Mouse (Mus musculus) right cerebral cortex, postnatal 36 days (tissue): ENCODE data around the gene 2610318N02Rik.
"Not testable (repeated sequence)": the region's sequence is repeated elsewhere in the genome, so short reads cannot be mapped to it uniquely, and the experiment has no call there.

Experiments
- DNase-seq, 2 experiments: peaks; one replicate each; pipeline ENCODE4 v3.0.0; 2022; ENCODE audit warnings: low spot score in 2 of 2, mixed read lengths in 1 of 2

2610318N02Rik gene

DNA sequence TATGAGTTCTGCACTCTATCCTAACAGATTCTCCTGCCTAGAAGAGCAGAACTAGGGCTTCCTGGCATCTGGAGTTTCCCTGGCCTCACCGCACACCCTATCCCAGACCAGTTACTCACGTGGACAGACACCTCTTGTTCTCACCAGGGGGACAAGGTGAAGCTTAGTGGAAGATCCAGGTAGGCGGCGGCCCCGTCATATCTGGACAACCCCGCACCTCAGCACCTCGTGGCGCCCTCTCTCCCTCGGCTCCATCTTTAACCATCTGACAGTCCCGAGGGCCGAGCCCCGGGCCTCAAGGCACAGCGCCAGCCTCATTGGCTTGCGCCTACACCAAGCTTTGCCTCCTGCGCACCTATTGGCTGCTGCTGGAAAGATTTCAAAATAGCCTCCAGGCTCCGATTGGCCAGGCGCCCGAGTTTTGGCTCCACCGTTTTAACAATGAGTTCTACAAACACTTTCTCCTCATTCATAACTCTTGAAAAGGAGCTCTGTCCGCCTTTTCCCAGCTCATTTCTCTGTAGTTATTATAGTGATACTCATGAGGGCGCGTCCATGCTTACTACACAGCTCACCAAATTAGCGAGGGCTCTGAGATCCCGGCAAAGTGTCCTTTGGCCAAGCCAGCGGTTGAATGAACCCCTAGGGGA lies at the start of gene 2610318N02Rik:
TSS of gene 2610318N02Rik (minus strand) at position 297 of the 650 bp plus-strand sequence.
- peak; percentile 48 to 63 for DNase-seq

DNA sequence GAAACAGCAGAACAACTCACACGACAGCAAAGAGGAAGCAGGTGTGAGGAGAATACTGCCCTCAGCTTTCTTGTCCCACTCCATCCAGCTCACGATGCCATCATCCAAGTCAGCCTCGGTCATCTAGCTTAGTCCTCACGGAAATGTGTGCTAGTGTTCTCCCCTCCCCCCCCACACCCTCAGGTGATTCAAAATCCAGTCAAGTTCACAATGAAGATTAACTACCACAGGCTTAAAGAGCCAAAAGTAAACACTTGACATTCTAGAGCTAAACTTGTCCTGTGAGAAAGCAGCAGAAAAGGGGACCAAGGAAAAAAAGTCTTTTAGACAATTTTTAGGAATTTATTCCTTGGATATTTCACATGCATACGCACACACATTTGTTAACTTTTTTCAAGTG lies 43.1 kb upstream of the 2610318N02Rik start:
- no peak for DNase-seq

DNA sequence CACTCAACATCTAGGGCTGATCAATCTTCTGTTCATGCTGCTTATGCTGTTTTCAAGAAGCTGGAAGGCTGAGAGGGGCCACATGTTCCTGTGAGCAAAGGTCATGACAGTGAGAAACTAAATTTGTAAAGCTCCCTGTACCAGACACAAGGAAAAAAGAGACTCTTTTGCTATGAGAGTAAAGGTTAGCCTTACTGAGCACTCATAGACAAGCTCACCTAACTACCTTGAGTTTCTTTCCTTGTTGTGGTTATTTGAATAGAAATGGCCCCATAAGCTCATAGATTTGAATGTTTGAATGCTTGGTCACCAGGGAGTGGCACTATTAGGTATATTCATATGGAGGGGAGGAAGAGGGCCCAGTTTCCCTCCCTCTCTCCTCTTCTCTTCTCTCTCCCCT lies 42.2 kb upstream of the 2610318N02Rik start:
- DNase-seq = no peak

DNA sequence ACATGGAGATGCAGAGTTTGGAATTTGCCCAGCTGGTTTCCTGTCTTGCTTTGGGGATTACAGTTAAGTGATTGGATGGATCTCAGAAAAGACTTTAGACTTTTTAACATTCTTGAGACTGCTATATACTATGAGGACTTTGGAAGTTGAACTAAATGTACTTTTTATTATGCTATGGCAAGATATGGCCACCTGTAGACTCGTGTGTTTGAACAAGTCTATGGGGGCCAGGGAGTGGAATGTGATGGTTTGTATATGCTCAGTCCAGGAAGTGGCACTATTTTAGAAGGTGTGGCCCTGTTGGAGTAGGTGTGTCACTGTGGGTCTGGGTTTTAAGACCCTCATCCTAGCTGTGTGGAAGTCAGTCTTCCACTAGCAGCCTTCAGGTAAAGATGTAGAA lies 40.5 kb upstream of the 2610318N02Rik start:
- not testable (repeated sequence) for DNase-seq

DNA sequence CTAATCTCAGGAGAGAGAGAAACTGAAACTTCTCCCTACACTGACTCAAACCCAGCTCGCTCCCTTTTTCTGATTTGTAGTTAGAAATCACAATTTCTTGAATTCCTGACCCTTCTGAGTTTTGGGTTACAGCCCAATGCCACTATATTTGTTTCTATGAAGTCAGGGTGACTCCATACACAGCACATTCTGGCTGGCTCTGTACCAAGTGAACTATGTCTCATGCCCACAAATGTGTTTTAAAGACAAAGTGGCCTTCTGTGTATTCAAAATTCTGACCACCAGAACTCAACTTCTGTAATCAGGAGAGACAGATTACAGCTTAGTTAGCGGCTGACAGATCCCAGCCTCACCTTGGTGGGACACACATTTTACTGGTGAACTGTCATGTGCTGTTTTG lies 29.4 kb upstream of the 2610318N02Rik start:
- no peak for DNase-seq

DNA sequence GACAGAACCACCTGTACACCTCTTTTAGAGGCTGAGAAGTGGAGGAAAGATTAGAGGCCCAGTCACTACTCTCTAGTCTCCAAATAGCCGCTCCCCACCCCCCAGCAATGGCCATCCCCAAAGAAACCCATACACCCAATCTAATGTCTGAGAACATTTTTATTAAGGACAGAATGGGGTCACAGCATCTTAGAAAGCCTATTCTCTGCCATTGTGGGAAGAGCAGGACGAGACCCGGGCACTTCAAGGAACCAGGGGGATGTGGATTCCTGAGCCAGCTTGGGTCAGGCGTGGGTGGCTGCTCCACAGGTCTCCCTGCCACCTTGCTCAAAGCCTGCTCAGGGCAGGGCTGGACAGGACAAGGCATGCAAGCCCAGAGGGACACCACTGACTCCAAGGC lies 26.9 kb upstream of the 2610318N02Rik start:
- no peak for DNase-seq

DNA sequence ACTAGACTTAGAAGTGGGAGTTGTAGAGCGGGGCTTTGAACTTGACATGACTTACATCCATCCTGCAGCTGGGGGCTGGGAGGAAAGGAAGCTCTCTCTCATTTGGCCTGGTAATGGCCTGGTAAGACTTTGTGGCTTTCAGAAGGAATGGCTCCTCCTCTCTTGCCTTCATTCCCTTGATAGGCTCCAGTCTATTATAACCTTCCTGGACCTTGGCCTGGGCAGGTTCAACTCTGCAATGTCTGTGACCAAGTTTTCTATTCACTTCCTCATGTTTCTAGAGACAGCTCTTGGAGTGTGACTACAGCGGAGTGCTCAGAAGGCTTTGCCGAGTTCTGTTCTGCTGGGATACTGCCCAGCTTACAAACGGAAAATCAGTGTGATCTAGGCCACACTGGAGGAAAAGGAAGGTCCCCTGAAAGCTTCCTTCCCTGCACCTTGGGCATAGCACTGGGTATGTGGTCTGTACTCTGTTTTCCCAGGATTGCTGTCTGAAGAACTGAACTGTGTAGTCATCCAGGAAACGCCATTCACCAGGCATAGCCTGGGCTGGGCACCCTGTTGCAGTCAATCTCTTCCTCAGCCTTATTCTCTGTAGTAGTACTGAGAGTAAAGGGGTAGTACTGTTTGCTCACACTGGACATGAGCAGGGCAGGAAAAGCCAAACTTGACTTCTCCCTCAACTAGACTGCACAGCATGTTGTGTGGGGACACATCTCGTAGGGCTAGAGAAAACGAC lies 25.7 kb upstream of the 2610318N02Rik start:
- DNase-seq = no peak

DNA sequence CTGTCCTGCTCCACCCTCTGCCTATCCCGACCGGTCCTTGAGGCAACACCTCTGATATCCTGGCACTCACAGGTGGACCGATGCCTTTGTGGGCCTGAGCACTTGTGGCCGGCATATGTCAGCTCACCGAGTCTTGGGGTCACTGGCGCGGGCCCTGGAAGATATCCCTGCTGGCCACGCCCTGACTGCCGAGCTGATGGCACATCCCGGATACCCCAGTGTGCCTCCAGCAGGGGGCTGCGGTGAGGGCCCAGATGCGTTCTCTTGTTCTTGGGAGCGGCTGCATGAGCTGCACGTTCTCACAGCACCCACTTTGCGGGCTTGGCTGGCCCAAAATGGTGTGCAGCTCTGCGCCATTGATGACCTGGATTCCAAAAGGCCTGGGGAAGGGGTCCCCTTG lies 23.1 kb upstream of the 2610318N02Rik start:
- peak in 1 of 2 experiments; percentile 18 for DNase-seq

DNA sequence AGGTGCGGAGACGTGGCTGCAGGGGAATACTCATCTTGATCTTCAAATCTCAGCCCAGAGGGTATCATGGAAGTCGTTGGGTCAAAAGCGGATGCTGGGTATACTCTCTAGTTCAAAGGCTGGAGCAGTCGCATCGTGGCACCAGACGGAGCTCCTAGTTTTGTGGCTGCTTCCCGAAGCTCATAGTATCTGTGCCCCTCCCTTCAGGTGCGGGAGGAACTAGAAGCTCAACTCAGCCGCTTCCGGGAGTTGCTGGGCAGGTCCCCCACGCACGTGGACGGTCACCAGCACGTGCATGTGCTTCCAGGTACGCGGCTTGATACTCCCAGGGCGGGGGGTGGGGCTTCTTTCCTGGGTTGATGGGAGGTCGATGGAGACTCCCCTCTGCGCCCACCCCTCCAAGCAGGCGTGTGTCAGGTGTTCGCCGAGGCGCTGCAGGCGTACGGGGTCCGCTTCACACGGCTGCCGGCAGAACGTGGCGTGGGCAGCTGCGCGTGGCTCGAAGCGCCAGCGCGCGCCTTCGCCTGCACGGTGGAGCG lies 22.5 kb upstream of the 2610318N02Rik start:
- peak in 1 of 2 experiments; percentile 24 for DNase-seq

DNA sequence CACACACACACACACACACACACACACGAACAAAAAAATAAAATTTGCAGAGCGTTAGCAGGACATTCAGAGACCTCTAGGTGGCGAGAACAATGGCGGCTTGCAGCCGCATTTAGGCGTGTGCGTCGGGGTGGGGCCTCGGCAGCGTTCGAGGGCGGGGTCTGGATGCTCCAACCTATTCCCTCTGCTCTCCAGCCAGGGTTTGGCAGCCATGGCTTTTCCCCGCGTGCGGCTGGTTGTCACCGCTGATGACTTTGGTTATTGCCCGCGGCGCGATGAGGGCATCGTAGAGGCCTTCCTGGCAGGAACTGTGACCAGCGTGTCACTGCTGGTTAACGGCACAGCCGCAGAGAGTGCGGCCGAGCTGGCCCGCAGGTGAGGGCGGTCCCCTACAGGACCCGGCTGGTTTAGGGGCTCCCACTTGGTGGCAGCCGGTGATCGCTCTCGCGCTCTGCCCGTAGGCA lies 21.8 kb upstream of the 2610318N02Rik start, which contains the start of gene Ccdc116:
TSS of gene Ccdc116 (minus strand) at position 458 of the 464 bp plus-strand sequence.
- DNase-seq = peak; percentile 69 to 77

DNA sequence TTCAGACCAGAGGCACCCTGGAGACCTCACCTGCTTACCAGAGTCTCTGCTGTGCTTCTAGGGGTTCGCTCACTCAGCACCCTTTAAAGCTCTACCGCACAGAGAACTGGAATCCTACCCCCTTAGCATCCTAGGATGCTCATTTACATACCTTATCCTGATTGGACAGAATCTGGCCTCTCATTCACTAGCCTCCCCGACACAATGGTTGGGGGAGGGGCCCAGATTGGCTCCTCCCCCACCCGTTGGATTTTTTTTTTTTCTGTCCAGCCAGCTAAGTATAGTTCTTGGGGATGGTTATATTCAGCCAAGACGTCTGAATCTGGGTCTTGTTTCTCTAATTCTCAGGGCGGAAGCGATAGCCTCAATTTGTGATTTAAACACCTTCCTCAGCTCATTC lies 19.4 kb upstream of the 2610318N02Rik start, which contains the start of gene Ydjc:
TSS of gene Ydjc (plus strand) at position 283 of the 400 bp plus-strand sequence.
- DNase-seq = no peak

DNA sequence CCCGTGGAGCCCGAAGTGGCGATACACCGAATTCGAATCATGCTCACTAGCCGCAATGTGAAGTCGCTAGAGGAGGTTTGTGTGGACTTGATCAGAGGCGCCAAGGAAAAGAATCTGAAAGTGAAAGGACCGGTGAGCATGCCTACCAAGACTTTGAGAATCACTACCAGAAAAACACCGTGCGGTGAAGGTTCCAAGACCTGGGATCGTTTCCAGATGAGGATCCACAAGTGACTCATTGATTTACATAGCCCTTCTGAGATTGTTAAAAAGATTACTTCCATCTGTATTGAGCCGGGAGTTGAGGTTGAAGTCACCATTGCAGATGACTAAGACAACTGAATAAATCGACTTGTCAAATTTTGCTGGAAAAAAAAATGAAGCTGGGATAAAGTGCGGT lies 12.4 kb upstream of the 2610318N02Rik start:
- no peak for DNase-seq

DNA sequence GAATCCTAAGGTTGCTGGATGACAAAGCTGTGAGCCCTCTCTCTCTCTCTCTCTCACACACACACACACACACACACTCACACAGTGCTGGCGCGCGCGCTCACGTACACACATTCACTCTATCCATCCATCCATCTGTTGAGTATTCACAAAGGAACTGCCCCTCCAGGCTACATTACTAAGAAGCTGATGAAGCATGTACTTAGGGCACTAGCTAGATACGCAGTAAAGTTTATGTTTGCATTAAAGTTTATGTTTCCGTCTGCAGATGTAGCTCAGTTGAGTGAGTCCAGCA lies 7.9 kb upstream of the 2610318N02Rik start:
- DNase-seq = no peak

DNA sequence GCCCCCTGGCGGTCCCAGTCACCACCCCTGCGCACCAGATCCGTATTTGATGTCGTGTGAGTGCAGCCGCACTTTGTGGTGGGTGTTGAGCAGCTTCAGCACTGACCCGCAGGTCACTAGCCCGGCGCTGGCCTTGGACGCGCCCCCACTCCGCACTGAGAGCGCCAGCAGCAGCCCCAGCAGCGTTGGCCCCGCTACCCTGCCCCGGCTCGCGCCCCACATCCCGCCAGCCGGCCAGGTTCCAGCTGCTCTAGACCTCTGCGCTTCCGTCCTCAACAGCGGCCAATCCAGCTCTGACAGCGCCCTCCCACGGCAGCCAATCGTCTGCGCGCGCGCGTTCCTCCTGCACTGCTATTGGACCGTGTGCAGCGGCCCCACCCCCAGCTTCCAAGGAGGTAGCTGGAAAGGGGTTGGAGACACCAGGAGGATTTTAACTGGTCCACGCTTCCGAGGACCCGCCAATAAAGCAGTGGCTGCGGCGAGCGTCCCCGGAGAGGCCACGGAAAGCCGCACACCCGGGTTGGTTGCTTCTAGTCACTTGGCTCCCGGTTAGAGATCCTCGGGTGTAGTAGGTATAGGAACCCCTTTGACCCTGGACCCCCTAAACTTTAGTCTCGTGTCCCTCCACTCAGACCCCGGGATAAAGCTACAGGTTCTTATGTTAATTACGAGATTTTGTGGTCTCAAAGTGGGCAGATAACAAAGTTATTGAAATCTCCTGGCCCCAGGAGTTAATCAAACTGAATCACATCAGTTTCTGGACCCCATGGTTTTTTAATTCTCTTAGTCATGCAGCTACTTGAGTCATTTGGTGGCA lies 7.3 kb upstream of the 2610318N02Rik start, which contains the start of gene Sdf2l1:
TSS of gene Sdf2l1 (minus strand) at position 295 of the 817 bp plus-strand sequence.
- peak; percentile 96 to 97 for DNase-seq

DNA sequence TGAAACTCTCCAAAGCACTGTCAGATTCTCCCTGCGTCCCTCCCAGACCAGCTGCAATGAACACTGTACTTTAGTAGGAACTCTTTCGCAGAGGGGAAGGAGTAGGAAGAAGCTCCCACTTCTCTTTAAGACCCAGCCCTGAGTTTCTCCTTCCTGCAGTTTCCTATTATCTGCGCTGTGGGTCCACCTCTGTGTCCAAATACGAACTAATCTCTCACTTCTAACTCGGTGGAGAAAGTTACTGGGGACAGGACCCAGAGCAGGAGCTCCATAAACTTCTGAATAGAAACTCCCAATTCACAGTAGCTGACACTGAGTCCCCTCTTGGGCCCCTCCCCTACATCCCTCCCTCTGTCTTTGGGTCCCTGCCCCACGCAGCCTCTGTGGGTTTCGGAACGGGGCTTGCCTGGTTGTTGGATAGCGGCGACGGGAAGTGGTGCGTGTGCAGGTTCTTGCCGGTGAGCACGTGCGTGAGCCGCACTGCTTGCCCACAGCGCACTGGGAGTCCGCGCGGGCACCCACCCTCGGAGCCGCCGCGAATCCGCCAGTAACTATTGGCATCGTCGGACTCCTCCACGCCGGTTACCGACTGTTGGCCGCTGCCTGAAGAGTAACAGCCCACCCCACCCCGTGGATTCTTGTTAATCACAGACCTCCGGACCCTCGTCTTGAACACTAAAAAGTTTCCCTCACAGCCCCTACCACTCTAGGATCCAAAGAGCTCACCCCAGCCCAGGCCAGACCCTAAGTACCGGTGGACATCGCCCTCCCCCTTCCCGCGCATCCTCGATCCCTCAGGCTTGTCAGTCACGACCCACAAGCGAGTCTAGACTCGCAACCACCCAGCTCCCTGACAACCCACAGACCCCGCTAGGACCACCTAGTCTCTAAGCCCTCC lies 6.5 kb upstream of the 2610318N02Rik start:
- DNase-seq = no peak

DNA sequence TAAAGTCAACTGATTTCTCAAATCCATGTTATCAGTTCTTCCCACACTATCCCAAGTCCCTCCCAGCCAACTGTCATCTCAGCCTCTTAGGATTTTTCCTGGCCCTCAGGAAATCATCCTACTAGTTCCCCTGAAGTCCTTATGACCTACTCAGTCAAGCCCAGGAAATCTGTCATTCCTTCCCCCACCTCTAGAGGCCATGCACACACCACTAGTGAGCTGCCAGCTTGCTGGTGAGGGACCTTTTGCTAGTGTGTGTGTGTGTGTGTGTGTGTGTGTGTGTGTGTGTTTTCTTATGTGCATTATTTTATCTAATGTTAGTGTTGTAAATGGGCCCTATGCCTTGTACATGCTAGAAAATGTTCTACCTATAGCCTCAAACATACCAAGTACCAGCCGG lies 2.3 kb upstream of the 2610318N02Rik start:
- no peak for DNase-seq

DNA sequence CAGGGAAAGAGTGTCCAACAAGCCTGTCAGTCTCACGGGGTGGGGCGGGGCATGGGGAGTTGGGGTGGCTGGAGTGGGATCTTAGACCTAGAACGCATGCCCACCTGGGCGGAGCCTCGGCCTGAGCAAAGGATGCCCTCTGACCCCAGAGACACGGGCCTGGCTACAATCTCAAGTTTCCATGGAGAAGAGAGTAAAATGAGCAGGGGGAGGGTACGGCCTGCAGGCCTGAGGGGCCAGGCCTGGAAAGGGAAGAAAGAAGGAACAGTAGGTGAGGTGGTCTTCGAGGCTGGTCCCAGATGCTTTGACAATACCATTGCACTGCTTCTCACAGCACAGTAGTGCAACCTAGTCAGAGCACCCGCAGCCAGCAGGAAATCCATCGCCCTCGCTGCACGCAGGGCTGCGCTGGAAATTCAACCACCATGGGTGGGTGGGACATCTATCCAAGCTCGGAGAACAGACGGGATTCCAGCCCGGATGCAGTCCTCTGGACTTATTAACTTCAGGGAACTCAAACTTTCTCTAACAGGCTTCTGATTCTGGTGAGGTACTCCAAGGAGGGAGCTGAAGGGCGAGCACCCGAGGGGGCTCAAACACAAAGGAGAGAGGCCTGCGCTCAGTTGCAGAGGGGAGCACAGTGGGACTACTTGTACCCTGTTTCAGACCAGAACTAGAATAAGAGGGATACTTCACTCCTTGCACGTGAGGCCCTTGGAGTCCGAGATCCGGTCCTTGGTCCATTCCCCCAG lies 672 bp downstream of the 2610318N02Rik start:
- no peak for DNase-seq

DNA sequence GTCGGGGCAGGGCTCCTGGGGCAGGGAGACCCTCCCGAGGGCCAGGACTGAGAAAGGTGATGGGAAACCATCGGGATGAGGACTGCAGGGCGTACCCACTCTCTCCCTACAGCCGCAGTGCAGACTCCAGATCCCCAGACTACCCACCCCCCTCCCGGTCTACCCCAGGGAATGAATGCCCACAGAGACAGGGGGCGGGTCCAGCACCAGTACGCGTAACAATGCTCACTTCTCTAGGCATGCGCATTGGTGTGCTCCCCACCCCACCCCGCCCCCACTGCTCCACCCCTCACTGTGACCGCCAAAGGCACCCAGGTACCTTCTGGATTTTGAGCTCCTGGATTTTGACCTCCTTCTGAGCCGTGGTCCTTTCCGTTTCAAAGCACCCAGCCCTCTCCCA lies 3.4 kb downstream of the 2610318N02Rik start:
- no peak for DNase-seq

DNA sequence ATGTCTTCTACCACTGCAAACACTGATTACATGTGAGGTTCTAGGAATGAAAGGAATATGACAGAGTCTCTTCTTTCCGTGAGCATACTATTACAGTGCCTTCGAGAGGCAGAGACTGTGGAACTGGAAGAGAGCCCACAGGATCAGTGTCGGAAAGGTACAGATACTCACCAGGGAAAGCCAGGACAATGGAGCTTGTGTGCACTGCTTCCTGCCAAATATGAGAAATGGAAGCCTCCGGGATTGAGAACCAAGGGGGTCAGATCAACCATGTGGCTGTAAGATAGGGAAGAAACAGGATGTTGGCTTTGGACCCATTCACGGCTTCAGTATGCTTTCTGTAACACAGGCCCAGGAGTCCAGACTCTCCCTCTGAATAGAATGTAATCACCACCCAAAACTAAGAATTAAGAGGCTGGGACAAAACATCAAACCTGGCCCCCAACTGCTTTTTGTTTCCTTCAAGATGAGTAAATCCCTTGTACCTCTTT lies 7.6 kb downstream of the 2610318N02Rik start:
- no peak for DNase-seq
